Mouse (Mus musculus): ENCODE measurements around the gene Gpr18.
A peak's percentile ranks its signal among the peaks of the same experiment; 100 is the strongest.

Gene Gpr18

GRCm38 (mm10) chr14:121947966-121948365 is 32.4 kb upstream of the Gpr18 start:
- no peak for DNase-seq

GRCm38 (mm10) chr14:121947201-121947760 is 31.7 kb upstream of the Gpr18 start:
- no peak for DNase-seq

- DNase-seq: no peak
Measured at GRCm38 (mm10) chr14:121946728-121947127, 31.1 kb upstream of the Gpr18 start.

GRCm38 (mm10) chr14:121946131-121946530 is 30.6 kb upstream of the Gpr18 start:
- DNase-seq: no peak

GRCm38 (mm10) chr14:121939582-121939981 is 24.0 kb upstream of the Gpr18 start:
- DNase-seq: no peak

GRCm38 (mm10) chr14:121938256-121939191 is 22.9 kb upstream of the Gpr18 start:
- DNase-seq: no peak

GRCm38 (mm10) chr14:121937601-121938255 is 22.1 kb upstream of the Gpr18 start:
- DNase-seq: no peak

GRCm38 (mm10) chr14:121936856-121937255 is 21.3 kb upstream of the Gpr18 start:
- DNase-seq: no peak

- DNase-seq: no peak
Measured at GRCm38 (mm10) chr14:121936356-121936755, 20.8 kb upstream of the Gpr18 start.

GRCm38 (mm10) chr14:121934597-121934946 is 19.0 kb upstream of the Gpr18 start:
- DNase-seq: no peak

- no peak for DNase-seq
Measured at GRCm38 (mm10) chr14:121933906-121934596, 18.5 kb upstream of the Gpr18 start.

GRCm38 (mm10) chr14:121932180-121932579 is 16.6 kb upstream of the Gpr18 start:
- no peak for DNase-seq

- DNase-seq: no peak
Measured at GRCm38 (mm10) chr14:121931594-121931993, 16.0 kb upstream of the Gpr18 start.

GRCm38 (mm10) chr14:121930731-121931383 is 15.3 kb upstream of the Gpr18 start:
- no peak for DNase-seq

GRCm38 (mm10) chr14:121929243-121929951 is 13.8 kb upstream of the Gpr18 start:
- DNase-seq: no peak

GRCm38 (mm10) chr14:121928375-121929137 is 13.0 kb upstream of the Gpr18 start:
- peak; percentile 42 to 58 for DNase-seq

- DNase-seq: no peak
Measured at GRCm38 (mm10) chr14:121927451-121927850, 11.9 kb upstream of the Gpr18 start.

- DNase-seq: no peak
Measured at GRCm38 (mm10) chr14:121926901-121927300, 11.3 kb upstream of the Gpr18 start.

- DNase-seq: no peak
Measured at GRCm38 (mm10) chr14:121924876-121925275, 9.3 kb upstream of the Gpr18 start.

GRCm38 (mm10) chr14:121922731-121923130 is 7.2 kb upstream of the Gpr18 start:
- no peak for DNase-seq

GRCm38 (mm10) chr14:121922016-121922415 is 6.4 kb upstream of the Gpr18 start:
- DNase-seq: no peak
